Mouse (Mus musculus): ENCODE measurements at regions not wholly inside any gene's neighbourhood (a gene's known extent, or its start where the extent isn't known, plus 50 kb on each side); places are given as distances from the start of the nearest gene placed in this dataset.

DNA sequence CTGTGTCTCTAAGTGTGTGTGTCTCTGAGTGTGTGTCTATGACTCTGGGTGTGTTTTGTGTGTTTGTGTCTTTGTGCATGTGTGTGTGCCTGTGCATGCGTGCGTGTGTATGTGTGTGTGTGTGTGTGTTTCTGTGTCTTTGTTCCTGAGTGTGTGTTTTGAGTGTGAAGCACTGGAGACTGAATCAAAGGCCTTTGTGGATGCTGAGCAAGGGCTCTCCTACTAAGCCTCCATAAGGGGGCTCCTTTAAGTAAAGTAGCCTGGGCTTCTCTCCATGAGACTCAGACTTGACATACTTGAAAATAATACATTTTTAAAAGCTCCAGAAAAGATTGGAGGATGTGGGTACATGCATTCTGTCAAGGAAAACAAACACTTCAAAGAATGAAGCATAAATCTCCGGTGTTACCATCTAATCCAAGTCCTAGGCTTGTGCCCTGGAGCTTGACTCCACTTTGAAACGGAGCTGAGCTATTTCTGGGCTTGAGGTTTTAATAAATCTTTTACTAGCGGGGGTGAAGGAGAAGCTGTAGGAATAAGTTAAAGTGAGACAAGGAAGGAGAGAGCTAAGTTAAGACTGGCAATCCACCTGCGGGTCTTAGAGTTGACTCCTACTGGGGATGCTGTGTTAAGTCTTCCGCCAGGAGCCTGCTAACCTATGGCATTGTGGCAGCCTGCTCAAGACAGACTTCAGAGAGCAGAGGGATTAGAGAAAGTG is 73.8 kb upstream of the Il15 start:
- ATAC-seq (ENCODE audit: insufficient number of reproducible peaks, low FRiP score, low TSS enrichment) = no peak

DNA sequence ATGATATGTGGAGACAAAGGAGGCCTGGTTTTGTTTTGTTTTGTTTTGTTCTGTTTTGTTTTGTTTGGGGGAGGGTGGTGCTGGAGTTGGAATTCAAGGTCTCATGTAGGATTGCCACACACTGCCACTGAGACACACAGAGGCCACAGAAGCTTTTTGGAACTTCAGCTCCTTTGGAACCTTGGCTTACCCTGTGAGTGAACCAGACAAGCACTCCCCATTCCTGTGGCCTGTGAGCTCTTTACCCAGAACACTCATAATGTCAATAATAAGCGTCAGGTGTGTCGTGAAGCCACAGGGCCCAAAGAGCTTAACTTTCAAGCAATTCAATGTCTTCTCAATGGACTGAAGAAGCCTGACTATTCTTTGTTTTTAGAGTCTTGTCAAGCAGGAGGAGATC is 70.2 kb upstream of the Il15 start:
- no peak for ATAC-seq (ENCODE audit: insufficient number of reproducible peaks, low FRiP score, low TSS enrichment)

DNA sequence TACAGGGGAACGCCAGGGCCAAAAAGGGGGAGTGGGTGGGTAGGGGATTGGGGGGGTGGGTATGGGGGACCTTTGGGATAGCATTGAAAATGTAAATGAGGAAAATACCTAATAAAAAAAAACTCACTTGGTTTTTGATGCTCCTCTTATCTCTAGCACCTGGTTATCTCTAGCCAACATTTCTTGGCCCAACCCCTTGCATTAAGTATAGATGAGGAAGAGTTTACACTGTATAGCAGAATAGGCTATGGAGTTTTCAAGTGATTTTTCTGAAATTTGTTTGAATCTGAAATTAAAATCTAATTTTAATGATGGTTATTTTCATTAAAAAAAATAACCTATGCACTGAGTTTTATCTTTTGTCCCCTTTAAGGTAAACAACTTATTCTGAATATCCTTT is 68.8 kb upstream of the Il15 start:
- ATAC-seq (ENCODE audit: insufficient number of reproducible peaks, low FRiP score, low TSS enrichment) = no peak

DNA sequence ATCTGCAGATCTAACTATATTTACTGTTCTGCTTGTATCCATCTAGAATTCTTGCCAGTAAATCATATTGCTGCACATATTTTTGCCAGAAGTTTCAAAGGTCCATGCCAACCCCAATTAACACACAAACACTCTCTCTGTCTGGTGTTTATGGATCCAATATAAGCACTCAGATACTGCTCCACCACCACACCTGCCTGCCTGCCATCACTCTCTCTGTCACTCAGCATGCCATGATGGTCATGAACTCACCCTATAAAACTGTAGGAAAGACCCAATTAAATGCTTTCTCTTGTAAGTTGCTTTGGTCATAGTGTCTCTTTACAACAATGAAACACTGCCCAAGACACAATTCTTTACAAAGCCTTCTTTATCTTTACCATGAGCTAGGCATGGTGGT is 66.8 kb upstream of the Il15 start:
- no peak for ATAC-seq (ENCODE audit: insufficient number of reproducible peaks, low FRiP score, low TSS enrichment)

DNA sequence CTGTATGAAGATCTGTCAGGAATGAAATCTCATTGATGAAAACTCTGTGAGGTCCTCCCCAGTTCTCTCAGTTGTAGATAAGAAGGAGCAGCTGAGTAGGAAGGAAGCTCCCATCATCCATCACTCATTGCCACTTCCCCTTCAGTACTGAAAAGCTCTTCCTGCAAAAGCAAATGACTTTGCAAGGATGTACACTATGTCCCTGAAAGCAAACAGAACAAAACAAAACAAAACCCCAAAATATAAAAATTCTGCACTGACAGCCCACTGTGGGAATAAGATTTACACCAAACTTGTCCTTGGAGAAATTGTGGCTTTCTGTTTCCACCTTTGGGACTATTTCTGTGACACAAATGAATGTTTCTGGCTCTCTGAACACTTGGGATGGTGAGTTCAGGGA is 59.8 kb upstream of the Il15 start:
- ATAC-seq (ENCODE audit: insufficient number of reproducible peaks, low FRiP score, low TSS enrichment) = no peak

DNA sequence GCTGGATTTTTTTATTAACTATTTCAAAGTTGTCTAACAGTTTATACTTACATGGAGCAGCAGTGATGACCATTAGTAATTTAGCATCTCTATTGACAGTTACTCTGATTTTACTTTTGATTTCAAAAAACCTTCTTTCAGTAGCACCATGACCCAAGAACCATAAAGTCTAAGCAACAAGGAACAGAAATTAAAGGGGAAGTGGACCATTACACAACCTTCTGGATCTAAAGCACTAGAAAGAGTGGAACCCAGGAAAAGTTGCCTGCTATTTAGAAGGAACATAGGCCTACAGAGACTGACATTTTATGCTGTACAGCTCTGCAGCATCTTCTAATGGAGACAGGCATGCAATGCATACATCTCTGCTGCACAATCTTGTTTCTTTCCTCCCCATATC is 56.0 kb upstream of the Il15 start:
- no peak for ATAC-seq (ENCODE audit: insufficient number of reproducible peaks, low FRiP score, low TSS enrichment)

DNA sequence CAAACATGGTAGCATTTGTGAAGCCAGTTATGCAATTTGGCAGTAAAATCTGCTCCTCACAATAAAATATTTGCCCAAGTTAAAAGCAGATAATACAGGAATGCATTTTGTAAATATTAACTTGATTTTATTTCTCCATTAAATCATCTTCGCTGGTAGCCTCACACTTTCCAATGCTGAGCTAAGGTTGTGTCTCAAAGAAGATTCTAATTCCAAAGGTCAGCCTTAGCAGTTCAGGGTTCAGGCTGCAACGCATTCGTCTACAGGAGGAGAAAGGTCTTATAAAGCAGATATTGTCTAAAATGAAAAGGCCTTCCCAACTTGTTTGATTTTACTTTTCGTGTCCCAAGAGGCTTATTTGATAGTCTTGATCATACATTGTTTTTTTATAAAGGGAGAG is 51.0 kb upstream of the Il15 start:
- ATAC-seq (ENCODE audit: insufficient number of reproducible peaks, low FRiP score, low TSS enrichment) = no peak
